Mouse (Mus musculus): Measurements from ENCODE around the gene Tmem104.

DNA sequence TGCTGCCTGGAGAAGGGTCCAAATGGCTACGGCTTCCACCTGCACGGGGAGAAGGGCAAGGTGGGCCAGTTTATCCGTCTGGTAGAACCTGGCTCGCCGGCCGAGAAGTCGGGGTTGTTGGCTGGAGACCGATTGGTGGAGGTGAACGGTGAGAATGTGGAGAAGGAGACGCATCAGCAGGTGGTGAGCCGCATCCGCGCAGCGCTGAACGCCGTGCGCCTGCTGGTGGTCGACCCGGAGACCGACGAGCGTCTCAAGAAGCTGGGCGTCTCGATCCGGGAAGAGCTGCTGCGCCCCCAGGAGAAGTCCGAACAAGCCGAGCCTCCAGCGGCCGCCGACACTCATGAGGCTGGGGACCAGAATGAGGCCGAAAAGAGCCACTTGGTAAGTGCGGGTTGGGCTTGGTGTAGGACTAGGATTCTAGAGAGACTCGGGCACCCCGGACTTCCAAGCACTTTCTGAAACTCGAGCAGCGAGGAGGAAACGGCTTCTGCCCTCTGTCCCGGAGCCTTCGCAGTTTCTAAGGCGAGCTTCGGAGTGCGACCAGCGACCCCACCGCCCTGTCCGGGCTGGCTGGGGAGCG lies 23.6 kb upstream of the Tmem104 start:
- no peak for TF ChIP-seq CTCF (IDR thresholded peaks at IDR 0.05; ENCODE audit: extremely low read depth, insufficient read length, insufficient replicate concordance, low read depth, low read length)
- no peak for TF ChIP-seq POLR2A (IDR thresholded peaks at IDR 0.05; ENCODE audit: low read depth, low read length)
